Mouse (Mus musculus): ENCODE results near the gene Hs3st5. TPM values are rescaled to one million over a fixed set of nuclear protein-coding genes. Genes with fewer than 3 reads are reported as not detected.

Gene Hs3st5
- 3.8 and 4.1 TPM in 2 replicates for polyA plus RNA-seq (2016; fragmentation: Nextera tagmentation; extraction: Ambion mirVana)

DNA sequence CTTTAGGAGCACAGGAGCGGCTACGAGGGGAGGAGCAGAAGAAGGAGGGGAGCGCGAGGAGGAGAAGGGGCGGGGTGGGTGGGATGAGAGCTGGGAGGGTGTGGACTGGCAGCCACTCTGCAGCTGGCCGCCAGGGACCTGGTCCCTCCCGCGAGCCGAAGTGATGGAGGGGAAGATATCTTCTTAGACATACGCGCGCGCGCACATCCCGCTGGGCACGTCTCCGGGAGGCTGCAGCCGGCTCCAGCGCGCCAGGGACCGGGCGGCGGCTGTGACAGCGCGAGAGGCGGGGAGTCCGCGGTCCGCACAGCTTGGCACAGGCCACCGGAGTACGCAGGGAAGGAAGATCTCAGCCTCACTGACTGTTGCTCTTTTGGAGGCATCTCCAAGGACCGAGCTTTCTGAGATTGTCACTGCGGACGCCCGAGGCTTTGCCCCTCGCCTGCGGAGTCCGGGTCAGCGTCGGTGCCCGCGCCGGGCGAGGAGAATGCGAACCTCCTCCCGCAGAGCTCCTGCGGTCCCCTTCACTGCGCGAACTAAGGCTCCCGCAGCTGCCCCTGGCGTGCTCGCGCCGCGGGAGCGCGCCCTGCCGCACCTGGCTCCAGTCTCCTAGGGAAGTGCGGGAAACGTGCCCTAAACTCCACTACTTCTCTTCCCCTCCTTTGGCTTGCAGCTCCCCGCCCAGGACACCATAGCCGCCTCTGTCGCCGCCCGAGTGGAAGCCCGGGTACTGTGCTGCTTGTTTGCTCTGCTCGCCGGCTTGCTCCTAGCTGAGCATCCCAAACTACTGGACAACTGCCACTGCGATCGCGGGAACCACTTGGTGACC lies at the start of gene Hs3st5:
TSS of gene Hs3st5 (plus strand) at position 88 of the 829 bp plus-strand sequence.
- peaks cover 15% of the 10 kb centered on the region for H3K4me1 ChIP-seq
- H3K27ac ChIP-seq: 0 out of 2 replicates have a peak within 1 kb of the TSS, but pooled peaks have one; percentile 13
- H3K9me3 ChIP-seq: no peaks in the 10 kb centered on the region
- H3K4me2 ChIP-seq: peak within 1 kb of the TSS; percentile 93
- peaks cover 24% of the 10 kb centered on the region for H3K27me3 ChIP-seq
- H3K36me3 ChIP-seq (replicated peaks): no peaks in the 10 kb centered on the region
- peak within 1 kb of the TSS; percentile 58 for H3K9ac ChIP-seq
- peak; percentile 91 for ATAC-seq (ENCODE audit: low FRiP score)
- peak within 1 kb of the TSS; percentile 69 for H3K4me3 ChIP-seq (replicated peaks)
- under 1% methylated on average over 67 of the region's 71 CpGs for WGBS

- H3K27ac ChIP-seq: no peak overlapping the region
- H3K36me3 ChIP-seq (replicated peaks): no peaks in the 10 kb centered on the region
- H3K27me3 ChIP-seq: no peaks in the 10 kb centered on the region
- 94% methylated on average over 3 of the region's 3 CpGs for WGBS
- H3K9ac ChIP-seq: no peak overlapping the region
- no peak overlapping the region for H3K4me3 ChIP-seq (replicated peaks)
- no peak overlapping the region for H3K4me2 ChIP-seq
- no peak for ATAC-seq (ENCODE audit: low FRiP score)
- no peaks in the 10 kb centered on the region for H3K9me3 ChIP-seq
- no peaks in the 10 kb centered on the region for H3K4me1 ChIP-seq
These were observed 38.0 kb upstream of the Hs3st5 start for GRCm38 (mm10) chr10:36468664-36469063.

DNA sequence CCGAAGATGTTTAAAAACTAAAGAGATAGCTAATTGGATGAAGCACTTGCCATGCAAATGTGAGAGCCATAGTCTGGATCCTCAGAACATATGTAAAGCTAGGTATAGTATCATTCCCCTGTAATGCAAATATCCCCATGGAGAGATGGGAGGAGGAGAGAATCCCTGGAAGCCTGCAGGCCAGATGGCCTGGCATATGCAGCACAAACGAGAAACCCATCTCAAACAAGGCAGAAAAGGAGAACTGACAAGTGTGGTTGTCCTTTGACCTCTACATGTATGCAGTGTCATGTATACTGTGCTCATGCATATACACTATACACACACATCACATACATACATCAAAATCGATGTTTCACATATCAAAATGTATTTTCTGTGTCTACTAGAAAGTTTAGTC lies 35.5 kb upstream of the Hs3st5 start:
- WGBS: 71% methylated on average over 3 of the region's 3 CpGs
- Histone ChIP-seq H3K36me3 (replicated peaks) (no peaks in the 10 kb centered on the region), H3K4me3 (replicated peaks) (no peak overlapping the region), H3K4me2 (no peak overlapping the region), H3K27ac (no peak overlapping the region), H3K9ac (no peak overlapping the region), H3K4me1 (no peaks in the 10 kb centered on the region), H3K27me3 (no peaks in the 10 kb centered on the region), H3K9me3 (no peaks in the 10 kb centered on the region)
- ATAC-seq (ENCODE audit: low FRiP score): no peak

- Histone ChIP-seq H3K27me3 (no peaks in the 10 kb centered on the region), H3K4me1 (no peaks in the 10 kb centered on the region), H3K36me3 (replicated peaks) (no peaks in the 10 kb centered on the region), H3K4me3 (replicated peaks) (no peak overlapping the region), H3K4me2 (no peak overlapping the region), H3K9me3 (no peaks in the 10 kb centered on the region), H3K9ac (no peak overlapping the region), H3K27ac (no peak overlapping the region)
- no peak for ATAC-seq (ENCODE audit: low FRiP score)
- 83% methylated on average over 3 of the region's 3 CpGs for WGBS
These were observed 31.8 kb upstream of the Hs3st5 start for GRCm38 (mm10) chr10:36474834-36475233.

DNA sequence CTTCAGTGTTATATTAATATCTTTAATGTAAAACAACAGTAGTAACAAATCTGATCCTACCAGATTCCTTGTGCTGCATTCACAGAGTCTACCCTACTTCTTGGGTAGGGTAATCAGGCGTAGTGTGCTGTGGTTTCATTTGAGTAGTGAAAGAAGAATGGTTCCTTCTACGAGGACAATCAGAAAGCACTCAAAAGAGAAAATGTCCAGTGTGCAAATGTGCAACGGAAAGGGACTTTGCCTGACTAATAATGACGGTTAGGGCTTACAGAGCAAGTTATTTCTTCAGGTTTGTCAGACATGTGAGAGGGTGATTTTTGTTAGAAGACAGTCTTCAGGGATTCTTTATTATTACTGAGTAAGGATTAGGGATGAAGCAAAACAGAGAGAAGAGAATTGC lies 29.1 kb upstream of the Hs3st5 start:
- Histone ChIP-seq H3K9me3 (no peaks in the 10 kb centered on the region), H3K4me2 (no peak overlapping the region), H3K27ac (no peak overlapping the region), H3K36me3 (replicated peaks) (no peaks in the 10 kb centered on the region), H3K27me3 (no peaks in the 10 kb centered on the region), H3K4me1 (no peaks in the 10 kb centered on the region), H3K9ac (no peak overlapping the region), H3K4me3 (replicated peaks) (no peak overlapping the region)
- ATAC-seq (ENCODE audit: low FRiP score): no peak
- WGBS: 77% methylated on average over 4 of the region's 4 CpGs

DNA sequence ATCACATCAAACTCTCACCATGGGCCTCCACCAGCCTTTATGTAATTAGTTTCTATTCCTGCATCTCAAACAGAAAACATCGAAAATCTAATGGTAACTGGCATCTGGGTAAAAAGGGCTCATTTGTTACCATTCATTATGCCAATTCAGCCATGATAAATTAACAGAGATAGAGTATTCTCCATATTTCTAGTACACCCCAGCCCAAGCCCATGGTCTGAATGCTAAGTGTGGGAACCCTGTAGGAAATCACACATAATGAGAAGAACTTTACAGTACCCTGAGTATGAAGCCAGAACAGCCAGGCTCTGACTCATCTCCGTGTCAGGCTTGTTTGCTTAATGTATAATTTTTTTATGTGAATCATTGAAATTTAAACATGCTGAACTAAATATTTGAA lies 23.3 kb upstream of the Hs3st5 start:
- Histone ChIP-seq H3K36me3 (replicated peaks) (no peaks in the 10 kb centered on the region), H3K27me3 (no peaks in the 10 kb centered on the region), H3K27ac (no peak overlapping the region), H3K4me2 (no peak overlapping the region), H3K9me3 (no peaks in the 10 kb centered on the region), H3K4me3 (replicated peaks) (no peak overlapping the region), H3K4me1 (0 out of 2 replicates have a peak, but pooled peaks cover 3% of the 10 kb centered on the region), H3K9ac (no peak overlapping the region)
- ATAC-seq (ENCODE audit: low FRiP score): peak; percentile 85
- WGBS: 31% methylated on average over 2 of the region's 2 CpGs

GRCm38 (mm10) chr10:36484011-36484410 lies 22.6 kb upstream of the Hs3st5 start:
- Histone ChIP-seq H3K27me3 (no peaks in the 10 kb centered on the region), H3K9ac (no peak overlapping the region), H3K4me1 (0 out of 2 replicates have a peak, but pooled peaks cover 3% of the 10 kb centered on the region), H3K36me3 (replicated peaks) (no peaks in the 10 kb centered on the region), H3K4me2 (no peak overlapping the region), H3K4me3 (replicated peaks) (no peak overlapping the region), H3K9me3 (no peaks in the 10 kb centered on the region), H3K27ac (no peak overlapping the region)
- ATAC-seq (ENCODE audit: low FRiP score): no peak
- WGBS: 58% methylated on average over 3 of the region's 3 CpGs

GRCm38 (mm10) chr10:36484728-36485300 lies 21.8 kb upstream of the Hs3st5 start:
- Histone ChIP-seq H3K9ac (no peak overlapping the region), H3K9me3 (no peaks in the 10 kb centered on the region), H3K4me3 (replicated peaks) (no peak overlapping the region), H3K27me3 (no peaks in the 10 kb centered on the region), H3K27ac (no peak overlapping the region), H3K4me1 (0 out of 2 replicates have a peak, but pooled peaks cover 3% of the 10 kb centered on the region), H3K4me2 (no peak overlapping the region), H3K36me3 (replicated peaks) (no peaks in the 10 kb centered on the region)
- 64% methylated on average over 1 of the region's 1 CpGs for WGBS
- no peak for ATAC-seq (ENCODE audit: low FRiP score)

- no peak for ATAC-seq (ENCODE audit: low FRiP score)
- no peaks in the 10 kb centered on the region for H3K4me1 ChIP-seq
- no peak overlapping the region for H3K4me2 ChIP-seq
- H3K27ac ChIP-seq: no peak overlapping the region
- no peaks in the 10 kb centered on the region for H3K36me3 ChIP-seq (replicated peaks)
- H3K9ac ChIP-seq: no peak overlapping the region
- H3K4me3 ChIP-seq (replicated peaks): no peak overlapping the region
- H3K27me3 ChIP-seq: no peaks in the 10 kb centered on the region
- no peaks in the 10 kb centered on the region for H3K9me3 ChIP-seq
- 79% methylated on average over 1 of the region's 1 CpGs for WGBS
These were observed 13.0 kb upstream of the Hs3st5 start for GRCm38 (mm10) chr10:36493566-36493965.

- no peak for ATAC-seq (ENCODE audit: low FRiP score)
- H3K36me3 ChIP-seq (replicated peaks): no peaks in the 10 kb centered on the region
- H3K4me3 ChIP-seq (replicated peaks): no peak overlapping the region
- H3K27me3 ChIP-seq: no peaks in the 10 kb centered on the region
- WGBS: 90% methylated on average over 1 of the region's 1 CpGs
- no peaks in the 10 kb centered on the region for H3K4me1 ChIP-seq
- H3K4me2 ChIP-seq: no peak overlapping the region
- H3K27ac ChIP-seq: no peak overlapping the region
- no peaks in the 10 kb centered on the region for H3K9me3 ChIP-seq
- H3K9ac ChIP-seq: no peak overlapping the region
These were observed 6.9 kb upstream of the Hs3st5 start for GRCm38 (mm10) chr10:36499713-36500112.

GRCm38 (mm10) chr10:36506033-36506726 lies 434 bp upstream of the Hs3st5 start:
- peak; percentile 73 for ATAC-seq (ENCODE audit: low FRiP score)
- H3K27ac ChIP-seq: no peak overlapping the region

GRCm38 (mm10) chr10:36507556-36507870 lies 899 bp downstream of the Hs3st5 start:
- peak overlapping the region; percentile 93 for H3K4me2 ChIP-seq
- no peaks in the 10 kb centered on the region for H3K36me3 ChIP-seq (replicated peaks)
- no peak for ATAC-seq (ENCODE audit: low FRiP score)
- H3K27ac ChIP-seq: no peak overlapping the region
- H3K9me3 ChIP-seq: no peaks in the 10 kb centered on the region
- H3K4me3 ChIP-seq (replicated peaks): peak overlapping the region; percentile 69
- peak overlapping the region; percentile 58 for H3K9ac ChIP-seq
- peaks cover 24% of the 10 kb centered on the region for H3K27me3 ChIP-seq
- peaks cover 15% of the 10 kb centered on the region for H3K4me1 ChIP-seq
- WGBS: 0% methylated on average over 15 of the region's 15 CpGs

More at GRCm38 (mm10) chr10:36506033-36506726, 434 bp upstream of the Hs3st5 start:
- H3K9ac ChIP-seq: peak overlapping the region; percentile 58
- H3K4me2 ChIP-seq: peak overlapping the region; percentile 93
- H3K4me3 ChIP-seq (replicated peaks): peak overlapping the region; percentile 69
- no peaks in the 10 kb centered on the region for H3K9me3 ChIP-seq
- 8% methylated on average over 13 of the region's 13 CpGs for whole genome bisulfite sequencing
- H3K4me1 ChIP-seq: peaks cover 15% of the 10 kb centered on the region
- peaks cover 24% of the 10 kb centered on the region for H3K27me3 ChIP-seq
- H3K36me3 ChIP-seq (replicated peaks): no peaks in the 10 kb centered on the region

Measured in forebrain, embryonic 12.5 days (tissue).